Mouse (Mus musculus): ENCODE results near the gene Gm11983. TPM values are rescaled to one million over a fixed set of nuclear protein-coding genes. Genes with fewer than 3 reads are reported as not detected.
"Not testable (repeated sequence)": the region's sequence is repeated elsewhere in the genome, so short reads cannot be mapped to it uniquely, and the experiment has no call there.

The Gm11983 gene
- polyA plus RNA-seq (2016; fragmentation: Nextera tagmentation; extraction: Ambion mirVana): not detected in 2 replicates

GRCm38 (mm10) chr11:6837554-6837953 lies at the start of gene Gm11983:
Gene Gm11983, minus strand, starts transcription at chr11:6837654.
- H3K36me3 ChIP-seq: no peaks in the 10 kb centered on the region
- no peaks in the 10 kb centered on the region for H3K27me3 ChIP-seq (ENCODE audit: low read depth, poor library complexity, severe bottlenecking)
- no peaks in the 10 kb centered on the region for H3K9me3 ChIP-seq (replicated peaks)
- H3K4me1 ChIP-seq: peaks cover 2% of the 10 kb centered on the region; the same call in 1 of the 2 replicates
- 87% methylated on average over 1 of the region's 1 CpGs for WGBS
- no peak for DNase-seq (ENCODE audit: low spot score)
- H3K4me3 ChIP-seq: no peak within 1 kb of the TSS
- H3K27ac ChIP-seq (replicated peaks): no peak within 1 kb of the TSS

DNA sequence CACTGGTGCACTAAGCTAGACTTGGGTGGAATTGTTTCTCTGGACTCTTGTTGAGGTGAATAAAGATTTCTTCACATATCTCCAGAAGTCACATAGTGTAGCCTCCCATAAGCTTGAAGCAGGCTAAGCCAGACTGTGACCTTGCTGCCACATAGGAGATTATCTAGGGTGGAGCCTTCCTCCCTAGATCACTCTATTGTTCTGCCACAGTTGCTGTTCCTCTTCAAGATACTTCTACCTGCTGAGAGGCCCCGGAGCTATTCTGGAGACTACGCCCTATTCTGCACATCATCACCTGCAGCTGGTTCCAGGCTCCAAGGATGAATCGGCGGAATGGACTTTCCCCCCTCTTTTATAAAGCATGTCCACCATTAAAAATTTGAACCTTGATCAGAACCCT lies 45.6 kb upstream of the Gm11983 start:
- H3K27me3 ChIP-seq (ENCODE audit: low read depth, poor library complexity, severe bottlenecking); H3K4me3 ChIP-seq; H3K4me1 ChIP-seq; H3K27ac ChIP-seq (replicated peaks); H3K9me3 ChIP-seq (replicated peaks); DNase-seq (ENCODE audit: low spot score); H3K36me3 ChIP-seq: not testable (repeated sequence)
- WGBS: 94% methylated on average over 4 of the region's 4 CpGs

DNA sequence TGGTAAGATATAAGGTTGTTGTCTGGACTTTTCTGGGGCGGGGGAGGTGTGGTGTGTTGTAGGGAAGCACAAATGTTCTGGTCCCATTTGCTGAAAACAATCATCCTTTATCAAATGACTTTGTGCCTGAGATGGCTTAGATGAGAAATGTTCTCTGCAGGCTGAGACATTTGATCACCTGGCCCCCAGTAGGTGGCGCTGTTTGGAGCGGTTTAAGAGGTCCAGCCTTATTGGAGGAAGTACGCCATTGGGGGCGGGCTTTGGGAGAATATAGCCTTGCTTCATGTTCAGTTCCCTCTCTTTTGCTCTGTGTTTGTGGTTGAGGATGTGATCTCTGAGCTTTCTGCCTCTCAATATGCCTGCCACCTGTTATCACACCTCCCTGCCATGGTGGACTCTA lies 44.2 kb upstream of the Gm11983 start:
- DNase-seq (ENCODE audit: low spot score): peak; percentile 32
- Histone ChIP-seq H3K4me3 (no peak overlapping the region), H3K27ac (replicated peaks) (no peak overlapping the region), H3K27me3 (ENCODE audit: low read depth, poor library complexity, severe bottlenecking) (no peaks in the 10 kb centered on the region), H3K4me1 (no peaks in the 10 kb centered on the region), H3K36me3 (no peaks in the 10 kb centered on the region), H3K9me3 (replicated peaks) (no peaks in the 10 kb centered on the region)
- WGBS: 56% methylated on average over 5 of the region's 5 CpGs

DNA sequence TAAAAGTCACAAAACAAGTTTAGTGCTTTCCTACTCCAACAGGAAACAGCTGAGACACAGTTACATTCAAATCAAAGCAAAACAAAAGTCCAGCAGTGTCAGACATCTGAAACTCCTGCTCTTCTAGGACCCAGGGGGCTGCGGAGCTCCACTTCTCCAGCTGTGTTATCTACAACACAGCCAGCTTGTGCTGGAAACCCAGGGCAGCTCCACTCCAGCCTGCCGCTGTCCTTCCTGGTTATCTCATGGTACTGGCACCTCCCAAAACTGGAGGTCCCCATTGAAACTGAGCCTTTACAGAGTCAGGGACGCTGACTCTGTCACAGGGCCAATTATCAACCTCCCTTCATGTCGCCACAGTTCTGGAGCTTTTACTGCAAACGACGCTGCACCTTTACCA lies 40.3 kb upstream of the Gm11983 start:
- Histone ChIP-seq H3K4me3 (no peak overlapping the region), H3K27me3 (ENCODE audit: low read depth, poor library complexity, severe bottlenecking) (no peaks in the 10 kb centered on the region), H3K9me3 (replicated peaks) (no peaks in the 10 kb centered on the region), H3K27ac (replicated peaks) (no peak overlapping the region), H3K36me3 (no peaks in the 10 kb centered on the region), H3K4me1 (no peaks in the 10 kb centered on the region)
- WGBS: 82% methylated on average over 6 of the region's 6 CpGs
- no peak for DNase-seq (ENCODE audit: low spot score)

- Histone ChIP-seq H3K36me3 (no peaks in the 10 kb centered on the region), H3K9me3 (replicated peaks) (no peaks in the 10 kb centered on the region), H3K4me1 (peaks cover 4% of the 10 kb centered on the region; the same call in 1 of the 2 replicates), H3K27ac (replicated peaks) (no peak overlapping the region), H3K27me3 (ENCODE audit: low read depth, poor library complexity, severe bottlenecking) (no peaks in the 10 kb centered on the region), H3K4me3 (no peak overlapping the region)
- WGBS: 90% methylated on average over 1 of the region's 1 CpGs
- no peak for DNase-seq (ENCODE audit: low spot score)
Measured at GRCm38 (mm10) chr11:6870947-6871346, 33.5 kb upstream of the Gm11983 start.

DNA sequence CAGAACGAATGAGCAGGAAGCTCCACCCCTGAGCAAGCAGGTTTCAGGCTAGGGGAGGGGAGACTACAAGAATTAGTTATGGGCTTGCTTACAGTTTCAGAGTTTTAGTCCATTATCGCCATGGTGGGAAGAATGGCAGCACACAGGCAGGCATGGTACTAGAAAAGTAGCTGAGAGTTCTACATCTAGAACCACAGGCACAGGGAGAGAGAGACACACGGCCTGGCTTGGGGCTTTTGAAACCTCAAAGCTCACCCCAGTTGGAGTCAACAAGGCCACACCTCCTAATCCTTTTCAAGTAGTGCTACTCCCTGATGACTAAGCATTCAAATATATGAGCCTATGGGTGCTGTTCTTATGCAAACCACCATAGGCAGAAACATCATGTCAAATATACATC lies 28.1 kb upstream of the Gm11983 start:
- H3K9me3 ChIP-seq (replicated peaks): no peaks in the 10 kb centered on the region
- no peaks in the 10 kb centered on the region for H3K36me3 ChIP-seq
- no peak overlapping the region for H3K27ac ChIP-seq (replicated peaks)
- no peaks in the 10 kb centered on the region for H3K27me3 ChIP-seq (ENCODE audit: low read depth, poor library complexity, severe bottlenecking)
- peaks cover 5% of the 10 kb centered on the region for H3K4me1 ChIP-seq
- DNase-seq (ENCODE audit: low spot score): no peak
- WGBS: 84% methylated on average over 3 of the region's 3 CpGs
- no peak overlapping the region for H3K4me3 ChIP-seq

DNA sequence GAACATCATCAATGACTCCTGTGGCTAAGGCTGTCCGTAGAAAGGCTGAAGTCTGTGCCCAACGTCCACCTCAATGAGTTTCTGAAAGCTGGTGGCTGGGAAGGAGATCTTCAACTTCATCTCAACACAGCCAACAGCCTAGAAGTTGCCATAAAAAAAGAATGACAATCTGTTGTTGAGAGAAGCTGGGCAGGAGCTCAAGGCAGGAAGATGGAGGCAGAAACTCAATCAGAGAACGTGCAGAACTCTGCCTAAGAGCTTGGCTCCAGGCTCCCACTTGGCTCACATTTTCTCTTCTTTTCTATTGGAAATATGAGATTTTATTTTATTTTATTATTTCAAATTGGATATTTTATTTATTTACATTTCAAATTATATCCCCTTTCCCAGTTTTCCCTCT lies 24.7 kb upstream of the Gm11983 start:
- Histone ChIP-seq H3K9me3 (replicated peaks) (no peaks in the 10 kb centered on the region), H3K4me1 (peaks cover 21% of the 10 kb centered on the region), H3K27me3 (ENCODE audit: low read depth, poor library complexity, severe bottlenecking) (no peaks in the 10 kb centered on the region), H3K4me3 (no peak overlapping the region), H3K27ac (replicated peaks) (no peak overlapping the region), H3K36me3 (no peaks in the 10 kb centered on the region)
- WGBS: 88% methylated on average over 3 of the region's 3 CpGs
- no peak for DNase-seq (ENCODE audit: low spot score)

- H3K4me1 ChIP-seq: peaks cover 21% of the 10 kb centered on the region
- peak; percentile 39 for DNase-seq (ENCODE audit: low spot score)
- H3K27me3 ChIP-seq (ENCODE audit: low read depth, poor library complexity, severe bottlenecking): no peaks in the 10 kb centered on the region
- H3K4me3 ChIP-seq: no peak overlapping the region
- 44% methylated on average over 11 of the region's 11 CpGs for WGBS
- H3K27ac ChIP-seq (replicated peaks): peak overlapping the region; percentile 78
- no peaks in the 10 kb centered on the region for H3K36me3 ChIP-seq
- no peaks in the 10 kb centered on the region for H3K9me3 ChIP-seq (replicated peaks)
Measured at GRCm38 (mm10) chr11:6859898-6860858, 22.7 kb upstream of the Gm11983 start.

DNA sequence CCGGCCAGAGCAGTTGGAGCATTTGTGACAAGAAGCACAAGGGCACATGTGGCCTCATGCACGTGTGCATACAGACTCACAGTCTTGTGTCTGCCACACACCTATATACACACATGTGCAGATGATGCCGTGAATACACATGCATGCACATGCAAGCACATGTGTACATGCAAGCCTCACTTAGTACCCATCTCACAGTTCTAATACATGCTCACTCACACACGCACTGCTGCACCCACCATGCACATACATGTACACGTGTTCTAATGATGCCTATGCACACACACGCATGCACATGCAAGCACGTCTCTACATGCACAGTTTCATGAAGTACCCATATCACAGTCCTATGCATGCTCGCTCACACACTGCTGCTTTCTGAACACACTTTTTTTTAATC lies 21.6 kb upstream of the Gm11983 start:
- Histone ChIP-seq H3K27ac (replicated peaks) (peak overlapping the region; percentile 78), H3K36me3 (no peaks in the 10 kb centered on the region), H3K4me3 (no peak overlapping the region), H3K9me3 (replicated peaks) (no peaks in the 10 kb centered on the region), H3K27me3 (ENCODE audit: low read depth, poor library complexity, severe bottlenecking) (no peaks in the 10 kb centered on the region), H3K4me1 (peaks cover 21% of the 10 kb centered on the region)
- 93% methylated on average over 8 of the region's 8 CpGs for WGBS
- no peak for DNase-seq (ENCODE audit: low spot score)

DNA sequence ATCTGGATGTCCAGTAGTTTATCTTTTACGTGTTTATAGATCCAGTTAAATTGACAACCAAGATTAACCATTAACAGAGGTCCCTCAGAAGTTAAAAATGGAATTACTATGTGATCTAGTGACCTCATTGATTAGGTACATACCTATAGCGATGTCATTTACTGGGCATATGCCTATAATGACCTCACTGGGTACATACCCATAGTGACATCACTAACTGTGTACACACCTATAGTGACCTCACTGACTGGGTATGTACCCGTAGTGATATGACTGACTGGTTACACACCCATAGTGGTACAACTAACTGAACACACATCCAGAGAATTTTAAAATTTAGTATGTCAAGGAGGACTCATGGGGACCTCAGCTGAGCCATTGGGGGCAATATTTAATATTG lies 18.5 kb upstream of the Gm11983 start:
- H3K4me1 ChIP-seq: peaks cover 21% of the 10 kb centered on the region
- no peak for DNase-seq (ENCODE audit: low spot score)
- WGBS: 91% methylated on average over 3 of the region's 3 CpGs
- H3K27ac ChIP-seq (replicated peaks): no peak overlapping the region
- H3K4me3 ChIP-seq: no peak overlapping the region
- no peaks in the 10 kb centered on the region for H3K36me3 ChIP-seq
- no peaks in the 10 kb centered on the region for H3K27me3 ChIP-seq (ENCODE audit: low read depth, poor library complexity, severe bottlenecking)
- no peaks in the 10 kb centered on the region; the same call in 1 of the 2 replicates for H3K9me3 ChIP-seq (replicated peaks)

DNA sequence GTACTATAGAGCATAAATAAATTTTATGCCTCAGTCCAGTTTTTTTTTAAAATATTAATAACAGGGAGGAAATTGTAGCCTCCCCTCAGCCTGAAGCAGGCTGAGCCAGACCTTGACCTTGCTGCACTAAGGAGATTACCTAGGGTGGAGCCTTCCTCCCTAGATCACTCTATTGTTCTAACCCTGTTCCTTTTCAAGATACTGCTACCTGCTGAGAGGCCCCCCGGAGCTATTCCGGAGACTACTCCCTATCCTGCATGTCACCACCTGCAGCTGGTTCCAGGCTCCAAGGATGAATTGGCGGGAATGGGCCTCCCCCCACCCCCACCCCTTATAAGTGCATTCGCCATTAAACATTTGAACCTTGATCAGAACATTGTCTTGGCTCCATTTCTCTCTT lies 15.9 kb upstream of the Gm11983 start:
- not testable (repeated sequence) for H3K9me3 ChIP-seq (replicated peaks); H3K4me1 ChIP-seq; H3K4me3 ChIP-seq; H3K27ac ChIP-seq (replicated peaks); DNase-seq (ENCODE audit: low spot score); H3K36me3 ChIP-seq; H3K27me3 ChIP-seq (ENCODE audit: low read depth, poor library complexity, severe bottlenecking)
- WGBS: 80% methylated on average over 4 of the region's 4 CpGs

DNA sequence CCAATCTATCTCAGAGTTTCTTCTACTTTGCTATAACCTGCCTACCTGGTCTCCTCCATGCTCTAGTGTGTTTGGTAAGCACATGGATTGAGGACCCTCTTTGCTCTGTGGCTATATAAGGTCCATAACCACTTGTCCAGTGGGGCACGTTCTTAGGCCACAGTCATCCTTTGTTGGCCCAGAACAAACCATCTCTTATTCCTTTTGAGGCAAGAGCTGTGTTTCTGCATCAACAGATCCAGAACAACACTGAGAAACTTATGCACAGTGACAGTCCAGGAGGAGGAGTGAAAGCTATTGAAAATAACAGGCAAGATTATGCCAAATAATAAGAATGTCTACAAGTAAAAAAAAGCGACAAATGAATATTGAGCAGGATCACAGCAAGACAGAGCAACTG lies 6.4 kb upstream of the Gm11983 start:
- H3K27me3 ChIP-seq (ENCODE audit: low read depth, poor library complexity, severe bottlenecking): no peaks in the 10 kb centered on the region
- H3K9me3 ChIP-seq (replicated peaks): no peaks in the 10 kb centered on the region; the same call in 1 of the 2 replicates
- WGBS: 81% methylated on average over 2 of the region's 2 CpGs
- no peak overlapping the region for H3K27ac ChIP-seq (replicated peaks)
- DNase-seq (ENCODE audit: low spot score): no peak
- no peaks in the 10 kb centered on the region for H3K36me3 ChIP-seq
- H3K4me1 ChIP-seq: peaks cover 2% of the 10 kb centered on the region; the same call in 1 of the 2 replicates
- no peak overlapping the region for H3K4me3 ChIP-seq

DNA sequence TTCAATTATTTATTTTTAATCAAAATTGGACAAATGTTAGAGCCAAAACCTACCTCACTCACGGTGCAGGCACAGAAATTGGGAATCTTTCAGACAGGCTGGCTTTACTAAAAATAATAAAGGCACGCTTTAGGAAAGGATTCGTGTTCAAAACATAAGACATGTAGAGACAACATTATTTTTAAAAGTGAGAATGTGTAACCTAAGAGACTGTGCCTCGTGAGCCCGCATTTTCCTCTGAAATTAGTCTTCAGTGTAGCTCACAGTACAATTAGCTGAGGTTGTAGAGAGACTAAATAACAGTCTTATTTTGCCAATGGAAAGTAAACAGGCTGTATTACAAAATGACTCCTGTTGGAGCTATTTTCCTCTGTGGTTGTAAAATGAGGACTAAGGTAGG lies 4.7 kb upstream of the Gm11983 start:
- H3K9me3 ChIP-seq (replicated peaks): no peaks in the 10 kb centered on the region
- no peak for DNase-seq (ENCODE audit: low spot score)
- H3K27me3 ChIP-seq (ENCODE audit: low read depth, poor library complexity, severe bottlenecking): no peaks in the 10 kb centered on the region
- peaks cover 2% of the 10 kb centered on the region; the same call in 1 of the 2 replicates for H3K4me1 ChIP-seq
- no peak overlapping the region for H3K27ac ChIP-seq (replicated peaks)
- WGBS: 91% methylated on average over 5 of the region's 5 CpGs
- H3K4me3 ChIP-seq: no peak overlapping the region
- no peaks in the 10 kb centered on the region for H3K36me3 ChIP-seq
